Mouse (Mus musculus) bone marrow, adult 2 months (tissue): ENCODE data around the gene Ppp3ca.

Experiments used
- CTCF ChIP-seq: fragments of 200-500 bp; IDR thresholded peaks from 2 replicates; pipeline ENCODE4 v1.5.1; 2011; ENCODE audit warnings: low read length, control low read depth; ENCODE audit not compliant: control insufficient read depth, insufficient read depth
- POLR2A ChIP-seq: fragments of 200-500 bp; IDR thresholded peaks from 2 replicates; pipeline ENCODE4 v1.6.1; 2011; ENCODE audit warnings: low read depth, mild to moderate bottlenecking, control low read depth, low read length, borderline replicate concordance; ENCODE audit not compliant: control insufficient read depth

DNA sequence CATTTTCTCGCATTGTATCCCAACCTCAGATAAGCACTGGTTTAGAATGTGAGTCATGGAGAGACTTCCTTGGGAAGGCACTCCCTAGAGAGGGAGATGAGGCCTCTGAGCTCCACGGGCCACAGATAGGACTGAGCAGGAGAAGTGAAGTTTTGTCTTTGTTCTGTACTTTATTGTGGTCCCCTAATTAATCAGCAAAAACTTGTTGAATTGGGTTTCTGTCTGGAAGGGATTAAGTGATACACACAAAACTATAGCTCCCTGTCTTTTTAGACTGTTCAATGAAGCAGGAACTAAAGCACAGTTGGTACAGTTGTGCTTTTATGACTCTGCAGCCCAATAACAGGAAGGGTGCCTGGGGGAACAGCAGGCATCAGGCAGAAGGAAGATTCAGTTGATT, 95.6 kb downstream of the Ppp3ca start:
- TF ChIP-seq CTCF (no peak), POLR2A (no peak)
